Mouse (Mus musculus): ENCODE results near the gene Teddm2.

DNA sequence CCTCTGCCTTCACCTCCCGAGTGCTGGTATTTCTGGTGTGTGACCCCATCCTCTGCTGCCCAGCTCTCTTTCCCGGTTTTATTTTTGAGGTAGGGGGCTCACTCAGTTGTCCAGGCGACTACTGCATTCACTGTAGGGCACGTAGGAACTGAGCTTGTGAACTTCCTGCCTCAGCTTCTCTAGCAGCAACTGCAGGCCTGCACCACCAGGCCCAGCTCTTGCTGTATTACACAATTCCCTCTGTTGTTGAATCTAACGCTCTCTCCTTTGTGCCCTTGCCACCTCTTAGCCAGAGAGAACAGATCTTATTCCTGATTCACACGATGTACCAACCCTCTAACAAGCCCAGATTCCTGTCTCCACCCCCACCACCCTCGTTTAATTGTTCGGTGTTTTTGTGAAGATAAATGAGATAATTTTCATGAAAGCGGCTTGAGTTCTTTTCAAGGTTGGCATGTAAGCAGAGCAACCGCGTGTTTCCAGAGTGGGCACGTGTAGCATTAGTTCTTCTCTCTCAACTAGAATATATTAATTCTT, 35.9 kb upstream of the Teddm2 start:
- no peak for TF ChIP-seq CTCF (IDR thresholded peaks at IDR 0.05; ENCODE audit: extremely low read depth, insufficient read depth, low read length)
- no peak for TF ChIP-seq POLR2A (IDR thresholded peaks at IDR 0.05; ENCODE audit: extremely low read depth, insufficient read depth, low read length)

Data from cortical plate, adult 2 months (tissue).